Mouse (Mus musculus) pancreas, adult 10 weeks (tissue): ENCODE measurements around the gene Mat1a. TPM values are rescaled to one million over a fixed set of nuclear protein-coding genes. Genes with fewer than 3 reads are reported as not detected.

Experiments used
- polyA plus RNA-seq: library from polyadenylated mRNA; stranded (reverse); fragments of 350-450 nt; fragmentation: Illumina TruSeq; extraction: RNeasy Lipid Tissue Mini Kit (QIAGEN cat#74804); gene quantifications from one replicate; pipeline ENCODE4 v1.2.3, GENCODE M21; 2015; ENCODE audit warnings: low read depth, low replicate concordance; ENCODE audit not compliant: insufficient read depth

Gene Mat1a
- polyA plus RNA-seq = 11.7 TPM

DNA sequence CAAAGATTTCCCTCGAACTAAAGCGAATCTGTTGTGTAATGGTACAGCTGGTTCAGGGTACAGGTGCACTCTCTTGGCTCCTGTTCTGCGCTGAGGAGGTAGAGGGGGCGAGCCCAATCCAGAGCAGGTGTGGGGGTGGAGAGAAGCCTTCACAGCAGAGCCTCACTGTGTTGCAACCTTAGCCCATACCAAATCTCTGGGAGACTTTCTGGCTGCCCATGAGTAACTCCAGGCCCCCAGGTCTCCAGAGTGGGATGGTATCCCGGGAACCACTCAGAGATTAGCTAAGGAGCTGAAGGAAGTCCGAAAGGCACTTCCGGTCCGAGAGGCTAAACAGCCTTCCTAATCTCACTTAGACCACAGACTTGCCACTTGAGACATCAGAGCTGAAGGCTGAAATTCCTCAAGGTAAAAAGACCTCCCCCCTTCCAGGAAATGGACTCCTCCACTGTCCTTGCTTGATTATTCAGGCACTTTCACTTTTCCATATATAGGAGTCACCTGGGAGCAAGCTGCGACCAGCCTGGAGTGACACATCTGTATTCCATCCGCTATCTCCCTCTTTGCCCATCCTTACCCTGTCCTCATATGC, at the start of gene Mat1a:
Gene Mat1a, plus strand, starts transcription at position 183 of the 592 bp plus-strand sequence.

DNA sequence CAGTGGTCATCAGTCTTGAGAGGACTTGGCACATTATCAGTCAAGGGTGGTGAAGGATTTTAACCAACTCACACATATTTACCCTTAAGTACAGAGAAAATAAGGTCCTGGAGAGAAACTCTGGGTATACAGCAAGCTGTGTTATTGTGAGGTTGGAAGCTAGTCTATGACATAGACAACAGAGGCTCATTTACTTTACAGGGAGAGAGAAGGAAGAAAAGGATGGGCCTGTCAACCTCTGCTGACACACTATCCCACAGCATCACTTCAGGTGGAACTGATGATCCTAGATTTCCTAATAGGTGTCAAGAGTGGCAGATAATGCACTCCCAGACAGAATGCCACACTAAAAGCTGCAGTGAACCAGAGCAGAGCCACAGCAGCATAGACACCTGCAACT, 35.7 kb upstream of the Mat1a start, which contains the start of gene Dydc2:
Gene Dydc2, minus strand, starts transcription at position 101 of the 400 bp plus-strand sequence.

GRCm38 (mm10) chr14:41072229-41072943, 32.4 kb upstream of the Mat1a start, which contains the start of gene Dydc1:
Dydc1 (plus strand) TSS chr14:41072911.

DNA sequence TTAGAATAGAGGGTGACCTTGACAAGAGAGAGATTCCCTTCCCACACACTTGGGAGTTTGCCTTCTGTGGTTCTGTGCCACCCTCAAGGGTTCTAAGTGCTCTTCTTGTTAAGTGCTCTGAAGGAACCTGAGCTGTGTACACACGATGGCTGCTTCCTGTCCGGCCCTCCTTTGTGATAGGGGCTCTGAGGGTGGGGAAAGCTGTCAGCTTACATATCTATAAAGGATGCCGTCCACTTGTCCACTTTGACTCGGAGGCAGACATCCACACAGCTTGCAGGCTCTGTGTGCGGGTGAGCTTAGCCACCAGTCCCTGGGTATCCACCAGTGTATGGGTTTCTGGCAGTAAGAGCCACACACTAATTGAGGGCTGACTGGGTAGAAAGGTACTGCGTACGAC, 26.7 kb downstream of the Mat1a start, which contains the start of gene Sftpa1:
Gene Sftpa1, plus strand, starts transcription at position 243 of the 400 bp plus-strand sequence.

DNA sequence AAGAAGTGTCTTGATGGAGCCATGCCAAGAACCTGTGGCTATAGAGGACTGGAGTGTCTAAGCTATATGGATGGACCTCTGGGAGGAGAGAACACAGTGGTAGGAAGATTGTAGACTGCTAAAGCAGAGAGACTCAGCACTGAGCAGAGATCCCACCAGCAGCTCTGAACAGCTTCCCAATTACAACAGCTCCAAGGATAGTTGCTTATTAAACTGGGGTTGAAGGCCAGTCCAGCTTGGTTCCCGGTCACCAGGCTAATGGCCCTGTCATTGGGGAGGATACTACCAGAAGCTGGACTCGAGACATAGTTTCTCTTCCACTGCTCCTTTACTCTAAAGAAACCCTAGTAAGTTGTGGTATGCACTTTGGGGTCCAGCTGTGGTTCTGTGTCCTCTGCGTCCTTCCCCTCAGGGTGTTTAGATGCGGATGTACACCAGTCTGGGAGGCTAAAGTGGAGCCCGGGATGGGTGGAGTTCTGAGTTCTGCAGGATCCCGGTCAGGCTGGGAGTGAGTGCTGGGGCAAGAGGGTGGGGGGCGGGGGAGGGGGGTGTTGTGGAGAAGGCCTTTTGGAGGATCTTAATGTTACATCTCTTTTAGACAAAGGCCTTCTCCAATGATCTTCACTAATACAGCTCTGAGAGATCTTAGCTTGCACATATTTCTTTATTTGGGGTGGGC, 46.5 kb downstream of the Mat1a start, which contains the start of gene Mbl1:
Gene Mbl1, plus strand, starts transcription at position 239 of the 679 bp plus-strand sequence.

Other genes with a start within 250 kb of the Mat1a start
- 1.0 TPM for gene Sh2d4b, start 211.8 kb upstream of the Mat1a start, polyA plus RNA-seq
- 8.7 TPM for gene Tspan14, start 138.2 kb upstream of the Mat1a start, polyA plus RNA-seq
- 7.9 TPM for gene Fam213a, start 91.2 kb upstream of the Mat1a start, polyA plus RNA-seq
- gene Dydc2, start 35.8 kb upstream of the Mat1a start, polyA plus RNA-seq = not detected
- not detected for gene Dydc1, start 32.1 kb upstream of the Mat1a start, polyA plus RNA-seq
- gene Sftpa1, start 26.7 kb downstream of the Mat1a start, polyA plus RNA-seq = 1.6 TPM
- gene Mbl1, start 46.4 kb downstream of the Mat1a start, polyA plus RNA-seq = not detected
- 1.3 TPM for gene Sftpd, start 80.1 kb downstream of the Mat1a start, polyA plus RNA-seq
- gene Gm2832, start 173.8 kb downstream of the Mat1a start, polyA plus RNA-seq = not detected
- not detected for gene Gm5798, start 243.6 kb downstream of the Mat1a start, polyA plus RNA-seq